In genomic region chr2:25194006-25194405, GRCm38 (mm10) we compare ENCODE assay signal across 11 mouse cellular contexts. TPM values are rescaled to one million over a fixed set of nuclear protein-coding genes. Genes with fewer than 3 reads are reported as not detected.
A peak's percentile ranks its signal among the peaks of the same experiment; 100 is the strongest.
DNase-seq lines count a peak whose midpoint lies in the region; ATAC-seq and TF ChIP-seq lines count a peak whose summit lies in the region.
"Had no signal": no experiment of that assay in that cellular context is flagged by ENCODE, and none has a peak within 500 bp of the region (broad histone marks: within the 10 kb centered on the region; RNA-seq: fewer than 3 reads in every experiment).

No protein-coding gene starts in this region.

- peaks cover 42% of the 10 kb centered on the region for H3K4me1 ChIP-seq in heart, embryonic 12.5 days (replicated peaks)
- H3K4me1 ChIP-seq in G1E (ENCODE audit: insufficient read depth, low read depth, low read length) = peaks cover 53% of the 10 kb centered on the region
- peaks cover 57% of the 10 kb centered on the region for H3K4me1 ChIP-seq in liver, embryonic 15.5 days (replicated peaks)
- H3K4me1 ChIP-seq in forebrain, embryonic 12.5 days = peaks cover 10% of the 10 kb centered on the region

- no peaks in the 10 kb centered on the region for H3K9me3 ChIP-seq in heart, embryonic 12.5 days (replicated peaks)
- no peaks in the 10 kb centered on the region for H3K9me3 ChIP-seq in G1E (replicated peaks)
- H3K9me3 ChIP-seq in liver, embryonic 15.5 days (replicated peaks) = no peaks in the 10 kb centered on the region
- H3K9me3 ChIP-seq in forebrain, embryonic 12.5 days = no peaks in the 10 kb centered on the region
- H3K9me3 ChIP-seq: embryonic facial prominence, embryonic 13.5 days had no signal

- DNase-seq in heart, postnatal 10 days = no peak
- DNase-seq in left cerebral cortex, adult 2 months (ENCODE audit: extremely low spot score in 1 of 2, low spot score in 2 of 2) = no peak
- DNase-seq in left cerebral cortex, postnatal 4 days = no peak
- DNase-seq in G1E (ENCODE audit: low spot score) = no peak
- DNase-seq in cerebellum, adult 11-12 months = no peak

- 0 out of 2 replicates have a peak overlapping the region, but pooled peaks have one; percentile 18 for H3K9ac ChIP-seq in heart, embryonic 12.5 days
- no peak overlapping the region; the same call in 1 of the 2 replicates for H3K9ac ChIP-seq in liver, embryonic 15.5 days
- H3K9ac ChIP-seq in forebrain, embryonic 12.5 days = no peak overlapping the region

- 0 out of 2 replicates have a peak overlapping the region, but pooled peaks have one; percentile 14 for H3K27ac ChIP-seq in heart, embryonic 12.5 days (ENCODE audit: poor library complexity, severe bottlenecking)
- H3K27ac ChIP-seq in left cerebral cortex, adult 2 months = 0 out of 2 replicates have a peak overlapping the region, but pooled peaks have one; percentile 13
- H3K27ac ChIP-seq in liver, embryonic 15.5 days (replicated peaks) = peak overlapping the region; percentile 77; the same call in 1 of the 2 replicates
- no peak overlapping the region for H3K27ac ChIP-seq in forebrain, embryonic 12.5 days
- H3K27ac ChIP-seq: embryonic facial prominence, embryonic 13.5 days had no signal

- H3K4me3 ChIP-seq in heart, embryonic 12.5 days = no peak overlapping the region
- H3K4me3 ChIP-seq in left cerebral cortex, adult 2 months = no peak overlapping the region
- peak overlapping the region; percentile 73; the same call in 1 of the 2 replicates for H3K4me3 ChIP-seq in G1E (ENCODE audit: low read depth, low read length)
- H3K4me3 ChIP-seq in liver, embryonic 15.5 days (replicated peaks) = no peak overlapping the region
- H3K4me3 ChIP-seq in forebrain, embryonic 12.5 days (replicated peaks) = no peak overlapping the region
- H3K4me3 ChIP-seq: embryonic facial prominence, embryonic 13.5 days had no signal

- peaks cover 6% of the 10 kb centered on the region for H3K36me3 ChIP-seq in heart, embryonic 12.5 days
- H3K36me3 ChIP-seq in G1E (replicated peaks) = peaks cover 51% of the 10 kb centered on the region
- 0 out of 2 replicates have a peak, but pooled peaks cover 2% of the 10 kb centered on the region for H3K36me3 ChIP-seq in liver, embryonic 15.5 days (replicated peaks)
- peaks cover 11% of the 10 kb centered on the region for H3K36me3 ChIP-seq in forebrain, embryonic 12.5 days (replicated peaks)

- ATAC-seq in heart, embryonic 12.5 days (ENCODE audit: insufficient number of reproducible peaks, low FRiP score) = no peak
- no peak for ATAC-seq in G1E (ENCODE audit: extremely low read depth, insufficient number of reproducible peaks, low FRiP score, poor library complexity, severe bottlenecking)
- no peak for ATAC-seq in liver, embryonic 15.5 days (ENCODE audit: insufficient read depth)
- ATAC-seq in forebrain, embryonic 12.5 days (ENCODE audit: low FRiP score) = no peak

- intact Hi-C loops in heart, postnatal 10 days (cut with DNase I) = loop anchor here (1.0 kb wide), 1 partner anchor 34 kb away; no protein-coding TSS in a partner anchor
- intact Hi-C loops in left cerebral cortex, adult 2 months (cut with DNase I) = loop anchor here (5.0 kb wide), 1 partner anchor 133 kb away; no protein-coding TSS in a partner anchor
- intact Hi-C loops in left cerebral cortex, postnatal 4 days (cut with DNase I) = no loop called here

- peaks cover 17% of the 10 kb centered on the region for H3K27me3 ChIP-seq in heart, embryonic 12.5 days (replicated peaks)
- peaks cover 2% of the 10 kb centered on the region for H3K27me3 ChIP-seq in G1E (ENCODE audit: insufficient read depth, low read length)
- peaks cover 6% of the 10 kb centered on the region; the same call in 1 of the 2 replicates for H3K27me3 ChIP-seq in liver, embryonic 15.5 days
- peaks cover 38% of the 10 kb centered on the region for H3K27me3 ChIP-seq in forebrain, embryonic 12.5 days

- 67% methylated on average over 5 of the region's 5 CpGs for WGBS in heart, embryonic 12.5 days
- 18% methylated on average over 5 of the region's 5 CpGs for WGBS in liver, embryonic 15.5 days (ENCODE audit: insufficient replicate concordance)
- 82% methylated on average over 5 of the region's 5 CpGs for WGBS in forebrain, embryonic 12.5 days

- peak overlapping the region; percentile 72; the same call in 1 of the 2 replicates for H3K4me2 ChIP-seq in heart, embryonic 12.5 days
- peak overlapping the region; percentile 84 for H3K4me2 ChIP-seq in liver, embryonic 15.5 days
- no peak overlapping the region for H3K4me2 ChIP-seq in forebrain, embryonic 12.5 days

- TF ChIP-seq CTCF in left cerebral cortex, adult 2 months (IDR thresholded peaks at IDR 0.05) = no peak
- TF ChIP-seq CTCF in G1E (IDR thresholded peaks at IDR 0.05; ENCODE audit: low read depth, low read length) = no peak

RNA-seq across cellular contexts. Expression of gene Tor4a, which starts 2.7 kb away (rescaled TPM):
- polyA plus RNA-seq in heart, embryonic 12.5 days (2016; fragmentation: Nextera tagmentation; extraction: Ambion mirVana) = 6.6 and 7.0 TPM in 2 replicates
- total RNA-seq in heart, postnatal 10 days (2021) = 1 to 10 TPM; 5.6 to 6.5 TPM
- 1 to 10 TPM; 2.0 to 2.2 TPM for total RNA-seq in left cerebral cortex, adult 2 months (2021)
- total RNA-seq in left cerebral cortex, postnatal 4 days (2021) = 1 to 10 TPM; 1.4 to 1.8 TPM
- total RNA-seq in G1E (2014; fragmentation: Nextera tagmentation) (13.3 and 17.2 TPM in 2 replicates), G1E (2017) (33.2 and 33.8 TPM in 2 replicates)
- polyA plus RNA-seq in G1E (2012) = 10.8 and 12.3 TPM in 2 replicates
- 6.2 and 6.8 TPM in 2 replicates for polyA plus RNA-seq in liver, embryonic 15.5 days (2015; fragmentation: Nextera tagmentation; extraction: Ambion mirVana)
- polyA plus RNA-seq in forebrain, embryonic 12.5 days (2016; fragmentation: Nextera tagmentation; extraction: Ambion mirVana) = 0.62 and 1.0 TPM in 2 replicates

RNA-seq across cellular contexts. Expression of gene Nrarp, which starts 13.4 kb away (rescaled TPM):
- 10.8 and 12.8 TPM in 2 replicates for polyA plus RNA-seq in heart, embryonic 12.5 days (2016; fragmentation: Nextera tagmentation; extraction: Ambion mirVana)
- total RNA-seq in heart, postnatal 10 days (2021) = 10 to 100 TPM; 23.9 to 25.1 TPM
- 10 to 100 TPM; 20.2 to 21.7 TPM for total RNA-seq in left cerebral cortex, adult 2 months (2021)
- 10 to 100 TPM; 32.5 to 35.0 TPM for total RNA-seq in left cerebral cortex, postnatal 4 days (2021)
- total RNA-seq in G1E (2014; fragmentation: Nextera tagmentation) (not detected in 2 replicates), G1E (2017) (0.16 TPM in 1 of 2 replicates, not detected in the other)
- not detected in 2 replicates for polyA plus RNA-seq in G1E (2012)
- 2.1 and 2.4 TPM in 2 replicates for polyA plus RNA-seq in liver, embryonic 15.5 days (2015; fragmentation: Nextera tagmentation; extraction: Ambion mirVana)
- polyA plus RNA-seq in forebrain, embryonic 12.5 days (2016; fragmentation: Nextera tagmentation; extraction: Ambion mirVana) = 76.8 and 81.0 TPM in 2 replicates

RNA-seq across cellular contexts. Expression of gene Nelfb, which starts 17.3 kb away (rescaled TPM):
- polyA plus RNA-seq in heart, embryonic 12.5 days (2016; fragmentation: Nextera tagmentation; extraction: Ambion mirVana) = 73.3 and 74.4 TPM in 2 replicates
- total RNA-seq in heart, postnatal 10 days (2021) = 10 to 100 TPM; 40.7 to 46.0 TPM
- 10 to 100 TPM; 53.4 to 64.3 TPM for total RNA-seq in left cerebral cortex, adult 2 months (2021)
- 10 to 100 TPM; 62.6 to 65.1 TPM for total RNA-seq in left cerebral cortex, postnatal 4 days (2021)
- 30.6 and 80.7 TPM in 2 replicates for total RNA-seq in G1E (2014; fragmentation: Nextera tagmentation)
- 54.6 and 60.9 TPM in 2 replicates for total RNA-seq in G1E (2017)
- 26.9 and 27.0 TPM in 2 replicates for polyA plus RNA-seq in G1E (2012)
- 35.9 and 40.6 TPM in 2 replicates for polyA plus RNA-seq in liver, embryonic 15.5 days (2015; fragmentation: Nextera tagmentation; extraction: Ambion mirVana)
- polyA plus RNA-seq in forebrain, embryonic 12.5 days (2016; fragmentation: Nextera tagmentation; extraction: Ambion mirVana) = 106 and 111 TPM in 2 replicates

RNA-seq across cellular contexts. Expression of gene Stpg3, which starts 20.4 kb away (rescaled TPM):
- not detected in 2 replicates for polyA plus RNA-seq in heart, embryonic 12.5 days (2016; fragmentation: Nextera tagmentation; extraction: Ambion mirVana)
- not detected for total RNA-seq in heart, postnatal 10 days (2021)
- total RNA-seq in left cerebral cortex, adult 2 months (2021) = not detected
- total RNA-seq in left cerebral cortex, postnatal 4 days (2021) = not detected
- not detected in 2 replicates for total RNA-seq in G1E (2014; fragmentation: Nextera tagmentation)
- not detected in 2 replicates for total RNA-seq in G1E (2017)
- polyA plus RNA-seq in G1E (2012) = not detected in 2 replicates
- polyA plus RNA-seq in liver, embryonic 15.5 days (2015; fragmentation: Nextera tagmentation; extraction: Ambion mirVana) = not detected in 2 replicates
- polyA plus RNA-seq in forebrain, embryonic 12.5 days (2016; fragmentation: Nextera tagmentation; extraction: Ambion mirVana) = not detected in 2 replicates
- polyA plus RNA-seq: activated CD4-positive, CD25-positive, alpha-beta regulatory T cell, adult 4 months had no signal

RNA-seq across cellular contexts. Expression of gene Fam166a, which starts 24.5 kb away (rescaled TPM):
- polyA plus RNA-seq in heart, embryonic 12.5 days (2016; fragmentation: Nextera tagmentation; extraction: Ambion mirVana) = not detected in 2 replicates
- not detected for total RNA-seq in heart, postnatal 10 days (2021)
- not detected for total RNA-seq in left cerebral cortex, adult 2 months (2021)
- total RNA-seq in left cerebral cortex, postnatal 4 days (2021) = not detected
- not detected in 2 replicates for total RNA-seq in G1E (2014; fragmentation: Nextera tagmentation)
- total RNA-seq in G1E (2017) = not detected in 2 replicates
- polyA plus RNA-seq in G1E (2012) = 0.20 TPM in 1 of 2 replicates, not detected in the other
- 1.0 TPM in 1 of 2 replicates, not detected in the other for polyA plus RNA-seq in liver, embryonic 15.5 days (2015; fragmentation: Nextera tagmentation; extraction: Ambion mirVana)
- polyA plus RNA-seq in forebrain, embryonic 12.5 days (2016; fragmentation: Nextera tagmentation; extraction: Ambion mirVana) = 0.46 and 0.87 TPM in 2 replicates
- total RNA-seq: megakaryocyte progenitor cell, adult 5-6 weeks had no signal
- polyA plus RNA-seq: activated CD4-positive, CD25-positive, alpha-beta regulatory T cell, adult 4 months; embryonic facial prominence, embryonic 13.5 days had no signal

Comparison
In these comparisons a context has a peak if more than half of its experiments do, and no peak if none do; other contexts are left out.
1. RNA of gene Nrarp, which starts 13.4 kb away (total RNA-seq): 32.5 to 35.0 TPM in left cerebral cortex, postnatal 4 days, 23.9 to 25.1 TPM in heart, postnatal 10 days and 20.2 to 21.7 TPM in left cerebral cortex, adult 2 months; 0.16 TPM in G1E; every median in the first group is over 10 times any median in the second.